Mouse (Mus musculus): Measurements from ENCODE around the gene Neurog1.

The Neurog1 gene

GRCm38 (mm10) chr13:56209067-56209411, 42.9 kb downstream of the Neurog1 start:
- no peak for DNase-seq

- DNase-seq: peak; percentile 76
Measured at GRCm38 (mm10) chr13:56208225-56209066, 43.5 kb downstream of the Neurog1 start.
